Mouse (Mus musculus) testis, adult 2 months (tissue): ENCODE measurements around the gene Gnb2. TPM values are rescaled to one million over a fixed set of nuclear protein-coding genes. Genes with fewer than 3 reads are reported as not detected.
A peak's percentile ranks its signal among the peaks of the same experiment; 100 is the strongest.

Experiments used
- H3K27ac ChIP-seq: fragments of 200-500 bp; 2 replicates; pipeline ENCODE4 v1.5.1; 2012; ENCODE audit warnings: low read depth, low read length; ENCODE audit not compliant: control insufficient read depth, insufficient read depth
- H3K27me3 ChIP-seq: fragments of 200-500 bp; 2 replicates; pipeline ENCODE4 v1.6.1; 2012; ENCODE audit warnings: mild to moderate bottlenecking, low read length, moderate library complexity; ENCODE audit not compliant: control insufficient read depth, insufficient read depth
- H3K36me3 ChIP-seq: fragments of 200-500 bp; 2 replicates; pipeline ENCODE4 v1.6.1; 2012; ENCODE audit warnings: mild to moderate bottlenecking, low read length; ENCODE audit not compliant: control insufficient read depth, insufficient read depth
- H3K4me1 ChIP-seq: fragments of 200-500 bp; 2 replicates; pipeline ENCODE4 v1.6.1; 2012; ENCODE audit warnings: low read length; ENCODE audit not compliant: control insufficient read depth, insufficient read depth
- H3K4me3 ChIP-seq: fragments of 200-500 bp; 2 replicates; pipeline ENCODE4 v1.5.1; 2012; ENCODE audit warnings: low read depth, mild to moderate bottlenecking, low read length, moderate library complexity, mixed read lengths; ENCODE audit not compliant: control insufficient read depth
- CTCF ChIP-seq: fragments of 200-500 bp; IDR thresholded peaks from 2 replicates; pipeline ENCODE4 v1.5.1; 2012; ENCODE audit warnings: low read depth, mild to moderate bottlenecking, inconsistent platforms, low read length, moderate library complexity; ENCODE audit not compliant: control insufficient read depth, insufficient read depth, insufficient replicate concordance
- POLR2A ChIP-seq: fragments of 200-500 bp; IDR thresholded peaks from 2 replicates; pipeline ENCODE4 v1.6.1; 2012; ENCODE audit warnings: low read depth, mild to moderate bottlenecking, inconsistent platforms, low read length, moderate library complexity; ENCODE audit not compliant: control insufficient read depth
- polyA plus RNA-seq: library from polyadenylated mRNA; depleted of rRNA; stranded (reverse); fragments of >200 nt; gene quantifications from 2 replicates; pipeline ENCODE4 v1.2.3, GENCODE M21; 2012

The Gnb2 gene
- polyA plus RNA-seq, 1 experiment: 369 TPM

DNA sequence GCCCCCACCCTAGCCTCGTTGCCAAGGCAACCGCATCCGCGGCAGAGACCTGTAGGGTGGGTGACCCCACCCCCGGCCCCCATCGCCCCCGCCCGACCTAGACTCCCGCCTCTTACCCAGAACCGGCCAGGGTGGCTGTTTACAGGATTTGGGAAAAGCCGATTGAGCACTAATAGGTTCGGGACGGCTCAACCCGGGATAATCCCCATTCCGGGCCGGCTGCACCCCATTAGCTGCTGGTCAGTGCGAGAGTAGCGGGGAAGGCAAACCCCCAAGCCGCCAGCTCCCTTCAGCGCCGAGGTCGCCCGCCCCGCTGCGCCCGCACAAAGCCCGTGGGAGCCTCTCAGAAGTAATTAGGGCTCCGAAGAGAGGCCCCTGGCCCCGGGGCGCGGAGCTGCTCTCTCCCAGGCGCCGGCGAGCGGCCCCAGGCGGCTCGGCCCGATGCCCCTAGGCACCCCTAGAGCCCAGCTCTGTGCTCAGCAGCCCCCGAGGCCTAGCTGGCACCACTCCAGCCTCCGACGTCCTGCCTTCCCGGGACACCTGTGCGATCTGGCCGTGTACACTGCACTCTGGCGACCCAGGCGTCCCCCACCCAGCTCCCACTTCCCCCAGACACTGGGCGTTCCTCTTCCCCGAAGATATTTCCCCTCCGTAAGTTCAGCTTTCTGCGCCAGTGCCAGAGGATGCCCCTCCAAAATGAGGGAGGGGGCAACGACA, 1.7 kb downstream of the Gnb2 start:
- peak overlapping the region; percentile 99 for H3K4me3 ChIP-seq
- H3K4me1 ChIP-seq: peaks cover 15% of the 10 kb centered on the region

DNA sequence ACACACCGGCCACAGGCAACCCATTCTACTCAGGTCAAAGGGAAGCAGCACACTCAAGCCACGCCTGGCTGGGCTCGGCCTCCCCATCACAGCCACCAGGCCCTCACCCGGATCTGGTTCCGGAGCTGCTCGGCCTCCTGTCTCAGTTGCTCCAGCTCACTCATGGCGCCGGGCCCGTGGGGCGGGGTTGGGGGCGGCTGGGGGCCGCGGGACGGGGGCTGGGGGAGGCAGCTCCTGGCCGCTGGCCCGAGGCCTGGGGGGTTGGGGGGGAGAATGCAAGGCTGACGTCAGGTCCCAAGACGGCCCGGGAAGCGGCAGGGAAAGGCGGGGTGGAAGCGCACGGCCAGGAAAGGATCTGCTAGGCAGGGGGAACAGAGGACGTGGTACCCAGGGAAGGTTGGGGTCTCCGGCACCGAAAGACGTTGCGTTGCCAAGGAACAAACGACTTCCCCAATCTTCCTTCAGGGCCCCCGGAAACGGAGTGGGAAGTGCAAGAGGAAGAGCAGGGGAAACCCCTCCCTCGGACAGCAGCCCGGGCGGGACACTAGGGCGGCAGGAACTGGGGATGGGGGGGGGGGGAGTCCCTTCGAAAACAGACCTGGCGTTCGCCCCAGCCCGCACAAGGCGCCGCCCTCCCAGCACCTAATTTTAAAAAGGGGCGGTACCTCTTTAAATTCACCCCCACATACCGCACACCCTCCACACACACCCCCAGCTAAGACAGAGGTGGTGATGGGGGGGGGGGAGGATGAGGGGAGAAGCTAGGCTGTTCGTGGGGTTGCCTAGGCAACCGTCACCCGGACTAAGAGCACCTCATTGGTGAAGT, 2.5 kb downstream of the Gnb2 start:
- Histone ChIP-seq H3K27ac (no peak overlapping the region), H3K36me3 (no peaks in the 10 kb centered on the region; the same call in 1 of the 2 replicates), H3K4me1 (peaks cover 15% of the 10 kb centered on the region)

More for the DNA sequence above, 1.7 kb downstream of the Gnb2 start:
- TF ChIP-seq CTCF (no peak), POLR2A (no peak)
- H3K27ac ChIP-seq: peak overlapping the region; percentile 85
- no peaks in the 10 kb centered on the region for H3K27me3 ChIP-seq
- no peaks in the 10 kb centered on the region; the same call in 1 of the 2 replicates for H3K36me3 ChIP-seq

DNA sequence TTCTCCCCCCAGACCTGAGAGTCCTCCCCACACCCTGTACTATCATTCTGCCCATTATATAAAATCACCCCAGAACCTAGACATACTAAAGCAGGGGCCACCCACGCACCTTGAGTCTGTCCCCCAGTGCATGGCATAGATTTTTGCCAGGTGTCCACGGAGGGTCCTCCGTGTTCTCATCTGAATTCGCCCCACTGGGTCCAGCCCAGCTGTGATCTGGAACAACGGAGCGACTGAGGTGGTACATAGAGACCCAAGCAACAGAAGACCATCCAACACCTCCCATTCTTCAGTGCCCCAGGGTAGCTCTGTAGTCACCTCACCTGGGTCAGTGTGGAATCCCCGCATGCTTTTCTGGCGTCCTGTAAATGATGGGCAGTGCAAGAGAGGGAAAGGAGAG, 3.2 kb downstream of the Gnb2 start:
- H3K27me3 ChIP-seq: no peaks in the 10 kb centered on the region
- no peaks in the 10 kb centered on the region; the same call in 1 of the 2 replicates for H3K36me3 ChIP-seq
- H3K4me3 ChIP-seq: peak overlapping the region; percentile 68
- no peak for TF ChIP-seq POLR2A
- TF ChIP-seq CTCF: no peak
- peaks cover 15% of the 10 kb centered on the region for H3K4me1 ChIP-seq
- H3K27ac ChIP-seq: no peak overlapping the region; the same call in 1 of the 2 replicates

More for the DNA sequence above, 2.5 kb downstream of the Gnb2 start:
- TF ChIP-seq POLR2A: 0 out of 2 replicates have a peak, but pooled peaks have one; percentile 8
- TF ChIP-seq CTCF: no peak
- Histone ChIP-seq H3K4me3 (peak overlapping the region; percentile 99), H3K27me3 (no peaks in the 10 kb centered on the region)

DNA sequence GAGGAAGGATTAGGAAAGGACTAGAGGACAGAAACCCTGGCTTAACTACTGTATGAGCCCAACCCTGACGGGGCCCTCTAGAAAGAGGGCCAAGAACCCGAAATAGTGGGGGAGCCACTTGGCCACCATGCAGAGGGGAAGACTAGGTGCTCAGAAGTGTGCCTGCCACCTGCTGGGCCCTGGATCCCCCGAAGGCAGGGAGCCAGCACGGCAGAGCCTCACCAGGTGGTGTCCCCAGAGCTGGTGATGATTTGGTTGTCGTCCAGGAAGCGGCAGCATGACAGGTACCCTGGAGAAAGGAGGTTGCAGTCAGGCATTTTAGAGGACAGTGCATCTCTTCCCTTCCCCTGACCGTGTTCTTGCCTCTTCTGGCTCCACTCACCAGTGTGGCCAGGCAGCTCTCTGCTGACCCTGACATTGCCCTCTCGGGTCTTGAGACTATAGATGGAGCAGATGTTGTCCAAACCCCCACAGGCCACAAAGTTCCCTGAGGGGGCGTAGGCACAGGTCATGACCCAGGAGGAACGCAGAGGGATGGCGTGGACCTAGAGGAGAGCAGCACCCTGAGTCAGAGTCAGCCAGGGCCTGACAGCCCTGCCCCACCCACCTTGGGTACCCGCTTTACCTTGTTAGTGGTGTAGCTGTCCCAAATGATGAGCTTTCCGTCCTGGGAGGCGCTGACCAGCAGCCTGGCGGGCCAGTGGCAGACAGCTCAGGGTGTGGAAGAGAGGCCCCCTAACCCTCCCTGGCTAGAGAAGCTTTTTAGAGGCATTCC, 3.9 kb downstream of the Gnb2 start:
- TF ChIP-seq CTCF (no peak), POLR2A (no peak)
- Histone ChIP-seq H3K4me1 (peaks cover 15% of the 10 kb centered on the region), H3K27me3 (no peaks in the 10 kb centered on the region), H3K27ac (no peak overlapping the region), H3K36me3 (no peaks in the 10 kb centered on the region; the same call in none of the 2 replicates), H3K4me3 (no peak overlapping the region)

DNA sequence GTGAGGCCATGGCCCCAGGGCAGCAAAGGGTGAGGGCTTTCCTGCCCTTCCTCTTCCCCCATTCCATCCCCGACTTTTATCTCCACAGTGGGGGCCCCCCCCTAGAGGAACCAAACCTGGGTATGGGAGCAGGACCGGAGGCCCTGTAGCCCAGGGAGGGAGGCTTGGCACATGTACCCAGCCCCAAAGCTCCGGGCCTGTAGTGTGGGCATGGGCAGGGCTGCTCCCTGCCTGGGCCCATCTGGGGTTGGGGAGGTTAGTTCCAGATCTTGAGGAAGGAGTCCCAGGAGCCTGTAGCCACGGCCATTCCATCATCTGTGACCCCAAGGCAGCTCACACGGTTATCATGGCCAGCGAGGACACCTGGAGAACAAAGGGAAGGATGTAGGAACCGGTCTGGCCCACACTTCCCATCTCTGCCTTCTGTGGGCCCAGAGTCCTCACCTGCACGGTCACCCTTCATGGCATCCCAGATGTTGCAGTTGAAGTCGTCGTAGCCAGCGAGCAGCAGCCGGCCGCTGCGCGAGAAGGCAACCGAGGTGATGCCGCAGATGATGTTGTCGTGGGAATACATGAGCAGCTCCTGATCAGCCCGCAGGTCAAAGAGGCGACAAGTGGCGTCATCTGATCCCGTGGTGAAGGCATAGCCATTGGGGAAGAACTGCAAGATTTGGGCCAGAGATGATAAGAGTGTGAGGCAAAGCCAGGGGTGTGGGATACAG, 4.9 kb downstream of the Gnb2 start:
- H3K27me3 ChIP-seq: no peaks in the 10 kb centered on the region
- no peak for TF ChIP-seq POLR2A
- TF ChIP-seq CTCF: no peak
- no peaks in the 10 kb centered on the region; the same call in none of the 2 replicates for H3K36me3 ChIP-seq
- H3K27ac ChIP-seq: no peak overlapping the region
- H3K4me3 ChIP-seq: no peak overlapping the region
- peaks cover 10% of the 10 kb centered on the region for H3K4me1 ChIP-seq

DNA sequence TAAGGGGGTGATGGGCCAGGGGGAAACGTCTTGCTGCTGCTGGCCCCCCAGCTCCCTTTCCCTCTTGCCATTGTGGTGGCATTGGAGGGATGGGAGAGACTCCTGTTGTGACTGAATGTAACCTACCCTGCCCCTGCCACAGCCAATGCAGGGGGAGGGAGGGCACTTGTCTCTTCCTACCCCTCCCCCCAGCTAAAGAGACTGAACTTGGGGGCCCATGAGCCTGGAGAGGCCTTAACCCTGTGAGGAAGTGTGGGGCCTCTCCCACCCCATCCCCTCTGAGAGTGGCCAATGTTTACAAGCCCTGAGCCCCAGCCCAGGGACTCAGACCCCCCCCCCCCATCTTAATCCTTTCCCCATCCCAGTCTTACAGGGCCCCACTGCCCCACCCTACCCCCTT, 5.9 kb downstream of the Gnb2 start:
- peaks cover 9% of the 10 kb centered on the region for H3K4me1 ChIP-seq
- no peak overlapping the region for H3K27ac ChIP-seq
- H3K36me3 ChIP-seq: no peaks in the 10 kb centered on the region; the same call in none of the 2 replicates
- TF ChIP-seq POLR2A: no peak
- TF ChIP-seq CTCF: no peak
- H3K4me3 ChIP-seq: no peak overlapping the region
- H3K27me3 ChIP-seq: no peaks in the 10 kb centered on the region
